Mouse (Mus musculus) neural tube, embryonic 11.5 days (tissue): Measurements from ENCODE around the gene Tnik. TPM values are rescaled to one million over a fixed set of nuclear protein-coding genes. Genes with fewer than 3 reads are reported as not detected.

Experiments used
- ATAC-seq: fragments of 200-750 bp; cut with Nextera tagmentation; 2 replicates; pipeline ENCODE4 v1.8.0; 2017; ENCODE audit warnings: moderate number of reproducible peaks, mild to moderate bottlenecking, moderate TSS enrichment, moderate library complexity; ENCODE audit not compliant: insufficient read depth, low FRiP score, low TSS enrichment
- DNase-seq: peaks from one replicate; pipeline ENCODE4 v3.0.0-alpha.2; 2015; ENCODE audit warnings: low spot score
- H3K27ac ChIP-seq: fragments of 300-500 bp; sonication (generic); 2 replicates; pipeline ENCODE4 v1.5.1; 2014; ENCODE audit warnings: low read depth, mild to moderate bottlenecking, low read length
- H3K27me3 ChIP-seq: fragments of 300-500 bp; sonication (generic); 2 replicates; pipeline ENCODE4 v1.6.1; 2014; ENCODE audit warnings: mild to moderate bottlenecking, low read length, mixed read lengths; ENCODE audit not compliant: control insufficient read depth, insufficient read depth
- H3K36me3 ChIP-seq: fragments of 300-500 bp; sonication (generic); 2 replicates; pipeline ENCODE4 v1.6.1; 2014; ENCODE audit warnings: mild to moderate bottlenecking, low read length, moderate library complexity, mixed read lengths; ENCODE audit not compliant: control insufficient read depth, insufficient read depth
- H3K4me1 ChIP-seq: fragments of 300-500 bp; sonication (generic); 2 replicates; pipeline ENCODE4 v1.6.1; 2014; ENCODE audit warnings: low read length, mixed read lengths; ENCODE audit not compliant: control insufficient read depth, insufficient read depth
- H3K4me2 ChIP-seq: fragments of 300-500 bp; sonication (generic); 2 replicates; pipeline ENCODE4 v1.6.1; 2014; ENCODE audit warnings: low read depth, mild to moderate bottlenecking, moderate library complexity
- H3K4me3 ChIP-seq: fragments of 300-500 bp; sonication (generic); 2 replicates; pipeline ENCODE4 v1.5.1; 2014; ENCODE audit warnings: low read depth, low read length
- H3K9ac ChIP-seq: fragments of 300-500 bp; sonication (generic); 2 replicates; pipeline ENCODE4 v1.6.1; 2014; ENCODE audit warnings: mild to moderate bottlenecking, low read length
- H3K9me3 ChIP-seq: fragments of 300-500 bp; sonication (generic); 2 replicates; pipeline ENCODE4 v1.6.1; 2016; ENCODE audit warnings: low read length; ENCODE audit not compliant: control insufficient read depth
- WGBS: fragments of 180-500 bp; shearing (Covaris S2); extraction: QIAGEN DNeasy Blood & Tissue Kit; methylation state at CpG from one replicate; pipeline ENCODE4 v1.1.7; 2014; 5-methylcytosine and 5-hydroxymethylcytosine counted together
- polyA plus RNA-seq: library from polyadenylated mRNA; unstranded; fragments of >200 nt; fragmentation: Nextera tagmentation; extraction: Ambion mirVana; gene quantifications from 2 replicates; pipeline ENCODE4 v1.2.1, GENCODE M21; 2014

The Tnik gene
- polyA plus RNA-seq = 26.0 and 26.8 TPM in 2 replicates

DNA sequence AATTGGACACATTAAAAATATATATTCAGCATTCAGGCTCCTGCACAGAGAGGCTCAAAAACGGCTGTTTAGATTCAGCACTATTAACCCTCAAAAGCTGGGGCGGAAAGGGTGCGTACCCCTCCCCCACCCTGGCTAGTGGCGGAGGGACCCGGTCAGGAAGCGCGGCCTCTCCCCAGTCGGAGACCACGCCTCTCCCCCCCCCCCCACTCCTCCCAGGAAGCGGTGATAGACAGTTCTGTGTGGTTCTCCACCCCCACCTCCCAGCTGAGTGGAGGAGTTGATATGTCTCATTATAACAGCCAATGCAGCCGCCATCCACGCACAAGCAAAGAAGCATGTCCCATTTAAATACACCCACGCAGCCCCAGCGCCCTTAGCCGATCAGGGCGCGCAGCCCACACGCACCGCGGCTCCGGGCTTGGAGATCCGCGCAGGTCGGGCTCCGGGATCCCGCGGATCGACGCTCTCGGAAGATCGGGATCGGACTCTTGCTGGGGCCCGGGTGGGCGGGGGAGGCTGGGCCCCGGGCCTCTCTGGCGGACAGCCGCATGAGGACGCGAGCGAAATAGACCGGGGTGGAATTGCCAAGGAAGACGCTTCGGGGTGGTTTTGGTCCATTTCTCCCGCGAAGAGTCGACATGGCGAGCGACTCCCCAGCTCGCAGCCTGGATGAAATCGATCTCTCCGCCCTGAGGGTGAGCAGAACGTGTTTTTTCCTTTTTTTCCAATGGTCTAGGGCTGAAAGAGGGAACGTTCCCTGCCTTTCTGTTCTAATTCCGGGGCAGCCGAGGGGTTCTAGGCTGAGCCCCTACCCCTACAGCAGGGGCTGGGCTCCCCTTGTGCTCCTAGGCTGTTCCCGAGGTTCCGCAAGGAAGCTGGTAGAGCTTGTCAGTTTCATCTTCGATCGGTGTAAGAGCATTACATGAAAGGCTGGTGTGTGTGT is at the start of gene Tnik:
Tnik (plus strand) TSS at position 213 of the 946 bp plus-strand sequence.
- Histone ChIP-seq H3K27me3 (0 out of 2 replicates have a peak, but pooled peaks cover 8% of the 10 kb centered on the region), H3K4me3 (peak within 1 kb of the TSS; percentile 69), H3K9ac (peak within 1 kb of the TSS; percentile 70), H3K36me3 (no peaks in the 10 kb centered on the region), H3K4me1 (no peaks in the 10 kb centered on the region), H3K4me2 (peak within 1 kb of the TSS; percentile 95), H3K9me3 (no peaks in the 10 kb centered on the region), H3K27ac (peak within 1 kb of the TSS; percentile 44; the same call in 1 of the 2 replicates)
- DNase-seq = peak; percentile 82
- peak; percentile 85 for ATAC-seq
- WGBS = under 1% methylated on average over 58 of the region's 59 CpGs

DNA sequence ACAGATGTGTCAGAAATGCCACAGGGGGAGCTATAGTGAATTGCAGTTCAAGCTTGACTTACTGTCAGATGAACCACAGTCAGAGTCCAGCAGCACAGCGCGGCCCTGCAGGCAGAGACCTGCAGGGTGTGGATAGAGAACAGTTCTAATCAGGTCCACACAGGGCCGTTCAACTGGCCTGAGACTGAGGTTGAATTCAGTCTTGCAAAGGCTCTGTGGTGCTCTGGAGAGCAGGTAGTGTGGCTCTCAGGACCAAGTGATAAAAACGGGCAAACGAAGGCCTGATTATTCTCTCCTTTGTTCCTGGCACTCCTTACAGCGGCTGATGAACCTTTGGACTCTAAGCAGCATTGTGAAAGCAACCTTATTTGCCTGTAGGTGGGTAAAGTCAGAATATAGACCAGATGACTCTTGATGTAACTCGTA is 48.1 kb upstream of the Tnik start:
- no peak overlapping the region for H3K27ac ChIP-seq
- H3K9ac ChIP-seq = no peak overlapping the region
- H3K4me3 ChIP-seq = no peak overlapping the region
- 87% methylated on average over 7 of the region's 7 CpGs for WGBS
- H3K4me2 ChIP-seq = no peak overlapping the region
- H3K36me3 ChIP-seq = no peaks in the 10 kb centered on the region
- H3K9me3 ChIP-seq = no peaks in the 10 kb centered on the region
- no peaks in the 10 kb centered on the region for H3K27me3 ChIP-seq
- DNase-seq = no peak
- H3K4me1 ChIP-seq = no peaks in the 10 kb centered on the region
- ATAC-seq = no peak

DNA sequence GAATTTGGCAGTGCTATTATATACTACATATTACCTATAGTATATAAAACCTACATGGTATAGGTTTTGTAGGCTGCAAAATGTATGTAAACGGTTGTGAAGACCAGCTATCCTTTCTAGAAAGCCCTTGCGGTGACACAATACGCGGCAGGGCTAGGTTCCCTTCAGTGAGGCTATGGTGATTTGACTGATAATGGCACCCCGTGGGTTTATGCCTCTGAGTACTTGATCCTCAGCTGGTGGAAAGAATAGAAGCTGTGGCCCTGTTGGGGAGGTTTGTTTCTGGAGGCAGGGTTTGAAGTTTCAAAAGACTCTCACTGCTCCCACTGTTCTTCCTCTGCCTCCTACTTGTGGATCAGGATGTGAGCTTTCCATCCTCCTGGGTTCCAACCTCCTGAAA is 46.0 kb upstream of the Tnik start:
- Histone ChIP-seq H3K4me3 (no peak overlapping the region), H3K36me3 (no peaks in the 10 kb centered on the region), H3K27ac (no peak overlapping the region), H3K27me3 (no peaks in the 10 kb centered on the region), H3K4me1 (no peaks in the 10 kb centered on the region), H3K9me3 (no peaks in the 10 kb centered on the region), H3K4me2 (no peak overlapping the region), H3K9ac (no peak overlapping the region)
- ATAC-seq = no peak
- DNase-seq = no peak
- WGBS = 17% methylated on average over 5 of the region's 5 CpGs

DNA sequence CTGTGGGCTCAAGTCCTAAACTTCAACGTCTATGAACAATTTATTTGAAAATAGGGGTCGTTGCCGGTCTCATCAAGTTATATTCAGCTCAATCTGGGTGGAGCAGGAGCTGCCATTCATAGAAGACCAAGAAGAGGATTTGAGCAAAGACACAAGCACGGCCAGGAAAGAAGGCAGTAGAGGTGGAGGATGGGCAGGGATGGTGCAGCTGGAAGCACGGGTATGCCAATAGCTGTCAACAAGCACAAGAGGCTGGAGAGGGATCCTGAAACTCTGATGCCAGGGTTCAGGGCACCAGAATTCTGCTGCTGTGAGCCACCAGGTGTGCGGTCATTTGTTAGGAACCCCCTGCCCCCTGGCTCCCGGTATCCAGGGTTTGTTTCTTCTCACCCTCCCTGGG is 43.5 kb upstream of the Tnik start:
- ATAC-seq (no peak), DNase-seq (no peak)
- Histone ChIP-seq H3K9ac (no peak overlapping the region), H3K27ac (no peak overlapping the region), H3K9me3 (no peaks in the 10 kb centered on the region), H3K4me2 (no peak overlapping the region), H3K27me3 (no peaks in the 10 kb centered on the region), H3K4me1 (peaks cover 2% of the 10 kb centered on the region; the same call in 1 of the 2 replicates), H3K4me3 (no peak overlapping the region), H3K36me3 (no peaks in the 10 kb centered on the region)
- WGBS = 89% methylated on average over 7 of the region's 7 CpGs

DNA sequence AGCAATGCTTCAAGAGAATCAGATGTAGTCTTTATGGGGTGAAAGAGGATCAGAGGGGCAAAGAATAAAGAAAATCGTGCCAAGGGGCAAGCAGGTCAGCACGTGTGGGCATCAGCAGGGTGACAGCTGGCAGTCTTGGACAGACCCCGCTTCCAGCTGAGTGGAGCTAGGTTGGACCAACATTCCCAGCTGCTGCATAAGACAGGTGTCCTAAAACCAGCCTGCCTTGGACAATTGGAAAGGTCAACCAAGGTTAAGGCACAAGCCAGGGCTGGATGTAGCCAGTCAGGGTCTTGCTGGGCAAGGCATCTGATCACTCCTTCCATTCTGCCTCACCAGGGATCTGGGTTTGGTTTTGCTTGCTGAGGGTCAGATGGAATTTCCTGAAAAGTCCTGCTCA is 43.0 kb upstream of the Tnik start:
- no peak overlapping the region for H3K27ac ChIP-seq
- WGBS = 85% methylated on average over 3 of the region's 3 CpGs
- H3K9me3 ChIP-seq = no peaks in the 10 kb centered on the region
- no peak for ATAC-seq
- no peak overlapping the region for H3K9ac ChIP-seq
- H3K4me3 ChIP-seq = no peak overlapping the region
- H3K27me3 ChIP-seq = no peaks in the 10 kb centered on the region
- H3K36me3 ChIP-seq = no peaks in the 10 kb centered on the region
- no peak overlapping the region for H3K4me2 ChIP-seq
- peaks cover 6% of the 10 kb centered on the region; the same call in 1 of the 2 replicates for H3K4me1 ChIP-seq
- DNase-seq = no peak

DNA sequence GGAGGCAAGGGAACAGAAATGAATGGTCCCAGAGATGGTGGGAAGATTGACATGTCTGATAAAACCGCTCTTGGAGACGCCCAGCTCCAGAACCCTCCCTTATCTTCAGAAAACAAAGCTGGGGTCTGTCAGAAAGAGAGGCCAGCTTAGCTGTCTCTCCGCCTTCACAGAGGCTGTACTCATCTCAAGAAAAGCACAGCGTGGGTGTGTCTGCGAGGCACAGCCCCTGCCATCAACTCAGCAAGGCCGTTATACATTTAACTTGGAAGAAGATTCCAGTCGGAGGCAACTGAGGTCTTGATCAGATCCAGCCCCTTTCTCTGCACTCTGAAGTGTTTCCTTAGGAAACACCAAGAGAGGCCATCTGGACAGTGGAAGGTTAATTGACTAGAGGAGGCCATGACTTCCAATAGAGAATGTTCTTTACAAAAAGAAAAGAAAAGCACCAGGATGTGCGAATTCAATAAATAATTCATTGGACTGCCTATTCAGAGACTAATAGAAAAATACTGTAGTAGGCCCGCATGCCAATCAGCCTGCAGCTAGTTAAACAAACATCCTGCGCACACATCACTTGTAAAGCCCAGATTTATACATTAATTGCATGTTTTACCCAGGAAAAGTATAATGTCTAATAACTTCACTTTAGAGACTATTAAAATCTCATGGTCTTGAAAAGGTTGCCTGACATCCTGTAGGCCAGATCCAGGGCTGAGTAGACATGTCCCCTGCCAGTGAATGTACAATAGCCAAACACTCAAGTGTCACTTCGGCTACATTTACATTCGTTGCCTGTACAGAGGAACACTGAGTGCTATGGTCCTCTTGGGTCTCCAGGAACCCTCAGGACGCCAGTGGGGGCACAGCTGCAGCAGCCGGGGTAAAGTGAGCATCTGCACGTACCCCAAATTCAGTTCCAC is 38.3 kb upstream of the Tnik start:
- H3K27ac ChIP-seq = no peak overlapping the region
- H3K9me3 ChIP-seq = no peaks in the 10 kb centered on the region
- H3K27me3 ChIP-seq = no peaks in the 10 kb centered on the region
- no peak overlapping the region for H3K4me2 ChIP-seq
- DNase-seq (peak; percentile 17), ATAC-seq (no peak)
- H3K36me3 ChIP-seq = no peaks in the 10 kb centered on the region
- H3K9ac ChIP-seq = no peak overlapping the region
- WGBS = 61% methylated on average over 15 of the region's 15 CpGs
- no peak overlapping the region for H3K4me3 ChIP-seq
- peaks cover 8% of the 10 kb centered on the region; the same call in 1 of the 2 replicates for H3K4me1 ChIP-seq

DNA sequence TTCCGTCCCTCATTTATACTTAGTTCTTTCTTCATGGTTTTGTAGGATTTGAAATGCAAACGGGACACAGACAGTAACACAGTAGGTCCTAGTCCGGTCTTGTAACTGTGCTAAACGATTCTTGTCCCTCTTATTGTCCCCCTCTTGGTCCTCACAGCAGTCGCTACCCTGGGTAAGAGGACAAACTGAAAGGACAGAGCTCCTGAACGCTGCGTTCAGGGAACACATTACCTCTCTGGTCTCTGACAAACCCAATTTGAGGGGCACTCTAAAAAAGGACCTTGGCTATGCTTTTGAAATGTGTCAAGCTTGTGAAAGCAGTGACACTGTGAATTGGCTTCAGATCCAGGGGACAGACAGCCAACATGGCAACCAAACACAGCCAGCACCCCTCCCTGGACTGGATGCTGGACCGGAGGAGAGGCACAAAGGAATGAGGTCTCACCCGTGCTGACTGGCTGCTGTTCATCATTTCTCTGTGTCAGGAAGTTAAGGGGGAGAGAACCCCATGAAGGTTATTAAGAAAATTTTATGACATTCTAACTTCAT is 37.6 kb upstream of the Tnik start:
- ATAC-seq (no peak), DNase-seq (no peak)
- WGBS = 89% methylated on average over 9 of the region's 9 CpGs

DNA sequence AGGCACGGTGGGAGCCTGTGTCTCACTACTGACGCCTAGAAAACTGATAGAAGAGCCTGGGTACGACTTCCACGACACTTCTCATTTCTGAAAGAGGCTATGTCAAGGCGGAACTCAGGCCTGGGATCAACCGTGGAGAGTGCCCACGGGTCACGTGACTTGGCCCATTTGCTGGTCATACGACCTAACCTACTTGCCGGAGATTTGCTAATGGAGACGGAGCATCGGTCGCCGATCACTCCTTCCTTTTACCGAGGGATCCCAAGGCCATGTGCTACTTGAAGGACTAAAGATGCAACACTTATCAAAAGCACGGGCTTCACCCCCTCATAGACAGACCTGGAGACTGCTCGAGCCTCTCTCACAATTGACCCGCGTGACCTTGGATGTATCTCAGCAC is 36.8 kb upstream of the Tnik start:
- Histone ChIP-seq H3K4me2 (no peak overlapping the region), H3K4me3 (no peak overlapping the region), H3K27me3 (no peaks in the 10 kb centered on the region), H3K27ac (no peak overlapping the region), H3K4me1 (peaks cover 8% of the 10 kb centered on the region; the same call in 1 of the 2 replicates), H3K9ac (no peak overlapping the region), H3K9me3 (no peaks in the 10 kb centered on the region), H3K36me3 (no peaks in the 10 kb centered on the region)
- WGBS = 94% methylated on average over 19 of the region's 19 CpGs
- DNase-seq = no peak
- no peak for ATAC-seq

More for the DNA sequence above, 37.6 kb upstream of the Tnik start:
- Histone ChIP-seq H3K4me3 (no peak overlapping the region), H3K4me2 (no peak overlapping the region), H3K9me3 (no peaks in the 10 kb centered on the region), H3K9ac (no peak overlapping the region), H3K27ac (no peak overlapping the region), H3K36me3 (no peaks in the 10 kb centered on the region), H3K27me3 (no peaks in the 10 kb centered on the region), H3K4me1 (peaks cover 8% of the 10 kb centered on the region; the same call in 1 of the 2 replicates)
